Mouse (Mus musculus) hematopoietic stem cell, adult 5-6 weeks (primary cell): ENCODE data around the gene Tnr. TPM values are rescaled to one million over a fixed set of nuclear protein-coding genes. Genes with fewer than 3 reads are reported as not detected.
A peak's percentile ranks its signal among the peaks of the same experiment; 100 is the strongest.

ENCODE experiments used
- ATAC-seq, 2 experiments: fragments of 125-278 bp in 1 of 2; replicated peaks in 1 of 2; 2 replicates each; pipeline ENCODE4 v1.8.0; 2016 to 2017; ENCODE audit warnings: inconsistent platforms in 2 of 2, mild to moderate bottlenecking in 2 of 2, moderate number of reproducible peaks in 2 of 2, low read depth in 1 of 2, moderate TSS enrichment in 1 of 2; ENCODE audit not compliant: low FRiP score in 2 of 2, poor library complexity in 2 of 2, severe bottlenecking in 2 of 2, insufficient read depth in 1 of 2, low TSS enrichment in 1 of 2
- total RNA-seq: library from RNA; stranded (forward); fragments of 172-1452, 232-1000 nt; gene quantifications from 2 replicates; pipeline ENCODE4 v1.2.3, GENCODE M21; 2017

The Tnr gene
- not detected in 2 replicates for total RNA-seq

GRCm38 (mm10) chr1:159523578-159523977, at the start of gene Tnr:
Gene Tnr, plus strand, starts transcription at chr1:159523769.
- ATAC-seq, result peak; percentile 34 to 42; a peak in 2 of 4 replicates

- ATAC-seq, result no peak
Measured at GRCm38 (mm10) chr1:159489853-159490435, 33.6 kb upstream of the Tnr start.

DNA sequence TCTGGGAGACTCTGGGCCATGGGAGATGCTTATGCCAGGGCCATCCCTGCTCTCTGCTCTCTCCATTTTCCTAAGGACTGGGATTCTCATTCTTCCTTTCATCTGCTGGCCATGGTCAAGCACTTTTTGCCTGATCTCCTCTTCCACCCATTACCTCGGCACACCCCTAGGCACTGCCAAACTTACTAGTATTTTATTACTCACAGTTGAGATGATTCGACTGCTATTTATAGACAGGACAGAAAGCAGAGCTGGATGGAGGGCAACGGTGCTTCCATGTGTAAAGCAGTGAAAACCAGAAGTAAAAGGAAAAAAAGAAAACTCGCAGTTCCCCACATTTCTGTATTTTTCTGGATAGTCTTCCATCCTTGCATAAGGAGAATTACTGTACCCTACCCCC, 31.0 kb upstream of the Tnr start:
- no peak for ATAC-seq

DNA sequence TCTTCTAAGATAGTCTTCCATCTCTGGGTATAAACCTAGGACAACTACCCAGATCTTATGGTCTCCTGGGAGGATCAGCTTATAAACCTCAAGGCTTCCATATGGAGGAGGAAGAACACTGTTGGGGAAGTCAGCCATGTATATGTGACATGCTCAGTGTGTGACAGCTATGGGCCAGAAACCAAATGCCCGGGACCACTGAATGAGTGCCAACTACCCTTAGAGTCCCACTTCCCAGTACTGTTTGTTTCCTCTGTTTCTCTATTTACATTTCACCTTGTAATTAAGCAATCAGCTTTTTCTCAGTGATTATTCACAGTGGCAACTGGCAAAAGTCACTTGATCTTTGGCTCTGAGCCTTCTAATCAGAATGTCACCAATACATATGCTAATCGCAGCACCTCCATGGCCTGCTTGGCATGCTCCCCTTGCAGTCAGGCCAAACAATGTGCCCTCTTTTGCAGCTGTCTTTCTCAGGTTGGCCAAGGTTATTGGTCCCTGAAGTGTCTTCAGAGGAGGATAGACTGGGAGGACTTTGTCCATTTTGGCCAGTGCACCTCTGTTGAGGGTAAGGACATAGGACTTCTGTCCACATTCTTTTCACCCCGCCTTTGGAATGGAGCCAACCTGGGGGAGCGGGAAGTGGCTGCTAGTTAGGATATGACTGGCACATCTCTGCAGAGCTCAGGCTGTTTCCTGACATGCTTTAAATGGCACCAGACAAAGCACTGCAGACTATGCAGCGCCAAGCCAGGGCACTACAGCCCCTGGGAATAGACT, 29.7 kb upstream of the Tnr start:
- no peak for ATAC-seq

GRCm38 (mm10) chr1:159498236-159498635, 25.3 kb upstream of the Tnr start:
- no peak for ATAC-seq

- ATAC-seq, result no peak
Measured at GRCm38 (mm10) chr1:159499806-159500460, 23.6 kb upstream of the Tnr start.

GRCm38 (mm10) chr1:159501911-159502310, 21.7 kb upstream of the Tnr start:
- ATAC-seq, result no peak

- ATAC-seq, result no peak
Measured at GRCm38 (mm10) chr1:159510667-159511066, 12.9 kb upstream of the Tnr start.

DNA sequence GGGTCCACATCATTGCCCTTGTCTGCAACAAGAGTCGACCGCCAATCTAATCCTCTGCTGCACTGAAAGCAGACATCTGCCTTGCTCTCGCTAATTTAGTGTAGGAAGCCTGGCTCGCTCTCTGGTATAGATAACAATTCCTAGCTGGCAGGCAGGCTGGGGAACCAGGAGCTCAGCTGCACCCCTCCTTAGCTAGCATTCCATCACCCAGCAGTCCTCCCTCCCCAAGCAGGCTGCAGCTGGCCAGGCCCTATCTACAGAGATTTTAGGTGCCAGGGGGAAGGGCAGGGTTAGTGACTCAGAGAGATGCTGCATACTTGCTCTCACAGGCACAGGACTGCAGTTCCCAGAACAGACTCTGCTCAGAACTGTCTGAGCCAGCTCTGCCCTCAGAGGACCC, 5.9 kb upstream of the Tnr start:
- ATAC-seq, result no peak

- ATAC-seq, result no peak
Measured at GRCm38 (mm10) chr1:159519206-159519605, 4.4 kb upstream of the Tnr start.

- ATAC-seq, result no peak
Measured at GRCm38 (mm10) chr1:159523069-159523468, 500 bp upstream of the Tnr start.

DNA sequence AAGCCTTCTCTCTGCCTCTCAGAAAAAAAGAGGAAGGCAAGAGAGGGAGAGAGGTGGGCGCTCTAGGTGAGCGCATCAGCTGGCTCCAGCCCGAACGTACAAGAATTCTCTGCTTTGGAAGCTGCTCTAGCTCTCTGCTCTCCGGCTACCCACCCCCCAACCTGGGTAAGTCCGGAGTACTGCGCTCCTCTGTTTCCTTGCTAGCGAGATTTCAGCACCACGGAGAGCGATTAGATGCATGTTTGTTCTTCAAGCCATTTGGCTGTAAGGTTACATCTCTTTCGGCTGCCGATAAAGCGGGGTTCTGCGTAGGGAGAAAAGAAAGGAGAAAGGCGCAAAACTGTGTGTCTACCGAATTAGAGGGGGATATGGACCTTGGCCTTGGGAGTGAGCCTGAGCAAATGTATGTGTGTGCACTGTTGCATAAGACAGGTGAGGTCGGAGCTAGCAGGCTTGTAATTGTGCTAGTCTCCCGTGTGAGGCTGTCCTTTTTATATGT, 531 bp downstream of the Tnr start:
- peak; percentile 70 to 74 for ATAC-seq

GRCm38 (mm10) chr1:159532841-159533569, 9.4 kb downstream of the Tnr start:
- ATAC-seq, result no peak

DNA sequence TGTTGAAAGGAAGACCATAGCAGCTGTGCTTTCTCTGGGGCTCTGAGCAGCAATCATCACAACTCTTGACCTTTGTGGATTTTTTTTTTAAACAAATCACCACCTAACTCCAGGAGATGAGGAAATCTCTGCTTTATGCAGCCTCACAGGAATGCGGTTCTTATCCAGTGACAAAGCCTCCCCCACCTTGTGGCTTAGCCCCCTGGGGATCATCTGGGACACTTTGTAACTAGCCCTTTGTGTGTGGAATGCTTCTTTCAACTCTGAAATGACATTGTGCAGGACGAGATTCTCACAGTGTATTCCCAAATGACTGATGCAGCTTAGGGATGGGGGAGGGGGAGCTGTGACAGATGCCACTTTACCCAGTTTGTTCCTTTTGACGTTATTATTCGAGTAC, 12.0 kb downstream of the Tnr start:
- ATAC-seq, result no peak

- ATAC-seq, result no peak
Measured at GRCm38 (mm10) chr1:159537541-159537940, 14.0 kb downstream of the Tnr start.

GRCm38 (mm10) chr1:159538076-159538475, 14.5 kb downstream of the Tnr start:
- no peak for ATAC-seq

DNA sequence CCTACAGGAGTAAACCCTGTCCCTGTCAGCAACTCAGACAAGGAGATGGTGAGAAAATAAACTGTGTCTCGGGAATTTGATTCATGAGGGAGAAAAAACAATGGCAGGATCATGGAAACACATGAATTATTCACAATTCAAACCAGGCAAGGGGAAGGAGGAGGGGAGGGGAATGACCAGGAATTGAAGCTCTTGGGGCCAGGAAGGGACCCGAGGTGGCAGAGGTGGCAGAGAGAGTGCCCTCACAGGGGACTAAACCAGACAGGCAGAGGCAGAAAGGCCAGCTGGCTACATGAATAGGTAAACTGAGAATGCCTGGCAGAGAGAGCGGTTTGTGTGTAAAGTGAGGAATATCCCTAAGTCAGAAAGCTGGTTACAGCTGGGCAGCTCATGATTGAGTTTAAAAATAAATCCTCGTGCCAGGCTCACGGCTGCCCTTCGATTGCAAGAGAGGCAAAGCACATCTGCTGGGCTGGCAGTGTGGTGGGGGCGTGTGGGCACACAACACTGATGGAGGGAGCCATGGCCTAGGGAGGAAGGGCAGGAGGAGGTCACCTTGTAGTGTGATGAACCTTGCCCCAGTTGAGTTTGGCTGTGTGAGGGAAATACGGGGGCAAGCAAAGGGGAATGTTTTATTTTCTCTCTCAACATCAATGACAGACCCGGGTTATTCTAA, 22.0 kb downstream of the Tnr start:
- ATAC-seq, result no peak
